Mouse (Mus musculus) adrenal gland, adult 2 months (tissue): ENCODE data around the gene Srprb. TPM values are rescaled to one million over a fixed set of nuclear protein-coding genes. Genes with fewer than 3 reads are reported as not detected.
A peak's percentile ranks its signal among the peaks of the same experiment; 100 is the strongest.

Experiments used
- DNase-seq: peaks from one replicate; pipeline ENCODE4 v3.0.0; 2021
- long read RNA-seq: library from polyadenylated mRNA; stranded (forward); transcript quantifications from one replicate; pipeline ENCODE4 v2.0.0, GENCODE M21; 2021
- polyA plus RNA-seq: library from polyadenylated mRNA; depleted of rRNA; stranded (reverse); fragments of >200 nt; gene quantifications from 2 replicates; pipeline ENCODE4 v1.2.3, GENCODE M21; 2012; rRNA removed
- total RNA-seq, 2 experiments: library from RNA; stranded (reverse); gene quantifications; 2 replicates each; pipeline ENCODE4 v1.2.3; 2021

Srprb gene
- total RNA-seq (10 to 100 TPM; 40.7 to 44.0 TPM), polyA plus RNA-seq (59.4 and 65.7 TPM in 2 replicates)
- long read RNA-seq, transcript Srprb-201 (7 exons, 3,064 nt): major isoform, 38 of 42 reads
- long read RNA-seq, partial matches to known transcripts: 0 of 42 reads
- long read RNA-seq, other reads (novel, unspliced or antisense): 4 of 42 reads

GRCm38 (mm10) chr9:103201561-103202260 is at the start of gene Srprb:
TSS of gene Srprb (minus strand) at chr9:103202137.
- peak; percentile 96 for DNase-seq

GRCm38 (mm10) chr9:103248618-103249017 is 46.7 kb upstream of the Srprb start:
- peak; percentile 40 for DNase-seq

GRCm38 (mm10) chr9:103246526-103247168 is 44.7 kb upstream of the Srprb start:
- DNase-seq: no peak

- DNase-seq: no peak
Observed at GRCm38 (mm10) chr9:103243640-103244039, 41.7 kb upstream of the Srprb start.

- no peak for DNase-seq
Observed at GRCm38 (mm10) chr9:103241206-103241605, 39.3 kb upstream of the Srprb start.

GRCm38 (mm10) chr9:103239471-103239870 is 37.5 kb upstream of the Srprb start:
- no peak for DNase-seq

- DNase-seq: peak; percentile 24
Observed at GRCm38 (mm10) chr9:103234565-103235165, 32.7 kb upstream of the Srprb start.

GRCm38 (mm10) chr9:103234059-103234458 is 32.1 kb upstream of the Srprb start:
- DNase-seq: no peak

- no peak for DNase-seq
Observed at GRCm38 (mm10) chr9:103233006-103233395, 31.1 kb upstream of the Srprb start.

GRCm38 (mm10) chr9:103232232-103233005 is 30.5 kb upstream of the Srprb start:
- DNase-seq: no peak

GRCm38 (mm10) chr9:103230151-103230951 is 28.4 kb upstream of the Srprb start, which contains the start of the genes Gm20425 and Trf:
TSS of gene Gm20425 (minus strand) at chr9:103230307.
TSS of gene Trf (minus strand) at chr9:103230444.
- DNase-seq: peak; percentile 70

GRCm38 (mm10) chr9:103229037-103229867 is 27.3 kb upstream of the Srprb start:
- no peak for DNase-seq

GRCm38 (mm10) chr9:103228370-103229003 is 26.6 kb upstream of the Srprb start:
- DNase-seq: no peak

- DNase-seq: no peak
Observed at GRCm38 (mm10) chr9:103227760-103228159, 25.8 kb upstream of the Srprb start.

- peak; percentile 29 for DNase-seq
Observed at GRCm38 (mm10) chr9:103226806-103227205, 24.9 kb upstream of the Srprb start.

- no peak for DNase-seq
Observed at GRCm38 (mm10) chr9:103225464-103225863, 23.5 kb upstream of the Srprb start.

GRCm38 (mm10) chr9:103224721-103225120 is 22.8 kb upstream of the Srprb start:
- DNase-seq: no peak

- no peak for DNase-seq
Observed at GRCm38 (mm10) chr9:103214281-103214680, 12.3 kb upstream of the Srprb start.

GRCm38 (mm10) chr9:103213631-103214030 is 11.7 kb upstream of the Srprb start:
- DNase-seq: no peak
